Mouse (Mus musculus): ENCODE measurements around the gene Arhgap32.
A peak's percentile ranks its signal among the peaks of the same experiment; 100 is the strongest.
"Not testable (repeated sequence)": the region's sequence is repeated elsewhere in the genome, so short reads cannot be mapped to it uniquely, and the experiment has no call there.

Gene Arhgap32

GRCm38 (mm10) chr9:32137697-32138426 lies 21.9 kb downstream of the Arhgap32 start:
- DNase-seq (ENCODE audit: low spot score in 2 of 2) = no peak

DNA sequence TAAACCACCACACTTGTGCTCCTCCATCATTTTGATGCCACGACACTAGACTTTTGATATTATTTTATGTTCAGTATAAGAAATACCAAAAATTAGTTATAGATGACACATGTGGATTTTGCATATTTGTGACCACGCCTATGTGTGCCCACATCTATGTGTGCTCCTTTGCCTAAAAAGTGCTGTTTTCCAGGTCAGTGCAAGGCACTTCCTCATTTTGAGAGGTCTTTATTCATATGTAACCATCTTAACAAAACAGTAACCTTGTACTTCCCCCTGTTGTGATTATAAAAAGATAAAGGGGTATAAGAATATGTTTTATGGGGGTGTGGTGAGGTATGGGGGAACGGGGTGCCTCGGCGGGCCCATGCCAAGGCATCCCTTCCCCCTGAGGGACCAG lies 22.7 kb downstream of the Arhgap32 start:
- DNase-seq (ENCODE audit: low spot score in 2 of 2) = no peak

- DNase-seq (ENCODE audit: low spot score in 2 of 2) = no peak
Observed at GRCm38 (mm10) chr9:32139641-32140040, 23.7 kb downstream of the Arhgap32 start.

GRCm38 (mm10) chr9:32142834-32143233 lies 26.9 kb downstream of the Arhgap32 start:
- no peak for DNase-seq (ENCODE audit: low spot score in 2 of 2)

GRCm38 (mm10) chr9:32143451-32143850 lies 27.5 kb downstream of the Arhgap32 start:
- DNase-seq (ENCODE audit: low spot score in 2 of 2) = no peak

GRCm38 (mm10) chr9:32146257-32146996 lies 30.5 kb downstream of the Arhgap32 start:
- DNase-seq (ENCODE audit: low spot score in 2 of 2) = no peak

- DNase-seq (ENCODE audit: low spot score in 2 of 2) = no peak
Observed at GRCm38 (mm10) chr9:32149241-32149640, 33.3 kb downstream of the Arhgap32 start.

DNA sequence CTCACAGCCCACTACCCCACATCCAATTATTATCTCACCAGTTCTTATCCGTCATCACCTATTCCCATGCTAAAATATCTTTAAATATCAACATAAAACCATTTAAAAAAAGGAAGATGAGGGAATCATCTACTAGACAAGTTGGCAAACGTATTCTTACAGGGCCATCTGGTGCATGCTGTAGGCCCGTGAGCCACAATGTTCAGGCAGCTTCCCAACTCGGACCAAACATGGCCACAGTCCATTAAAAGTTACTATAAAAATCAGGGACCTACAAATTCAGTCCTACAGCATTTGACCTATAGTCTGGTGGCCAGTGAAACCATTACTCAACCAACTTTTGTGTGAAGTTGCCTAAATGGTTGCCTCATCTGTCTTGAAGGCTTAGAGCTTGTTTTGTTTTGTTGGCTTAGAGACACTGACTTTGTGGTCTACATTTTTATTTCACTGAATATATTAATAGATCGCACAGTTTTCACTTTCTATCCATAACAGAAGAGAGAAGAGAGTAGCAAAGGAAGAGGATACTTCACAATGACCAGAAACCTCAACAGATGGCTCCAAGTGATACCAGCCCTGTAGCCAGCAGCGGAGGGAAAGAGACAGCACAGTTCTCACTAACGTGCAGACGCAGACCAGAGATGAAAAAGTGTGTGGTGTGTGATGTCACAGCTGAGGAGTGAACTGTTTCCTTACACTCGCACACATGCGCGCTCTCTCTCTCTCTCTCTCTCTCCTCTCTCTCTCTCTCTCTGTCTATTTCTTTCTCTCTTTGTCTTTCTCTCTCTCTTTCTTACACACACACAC lies 34.1 kb downstream of the Arhgap32 start:
- DNase-seq (ENCODE audit: low spot score in 2 of 2) = no peak

GRCm38 (mm10) chr9:32154727-32155371 lies 38.9 kb downstream of the Arhgap32 start:
- no peak for DNase-seq (ENCODE audit: low spot score in 2 of 2)

DNA sequence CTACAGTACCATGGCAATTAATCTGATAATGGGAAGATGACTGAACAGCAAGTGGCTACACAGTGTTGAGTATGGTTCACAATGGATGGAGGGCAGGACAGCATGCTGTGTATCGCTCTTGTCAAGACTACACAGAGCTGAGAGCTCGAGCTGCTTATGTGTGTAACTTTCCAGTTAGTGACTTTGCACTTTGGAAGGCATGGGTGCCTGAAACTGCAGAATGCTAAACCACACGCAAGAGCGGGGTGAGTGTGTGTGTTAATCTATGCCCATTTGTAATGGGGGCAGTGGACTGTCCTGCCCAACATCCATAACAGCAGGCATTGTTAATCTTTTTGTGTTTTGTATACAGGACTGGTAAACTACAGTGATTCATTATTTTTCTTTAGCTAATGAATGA lies 40.8 kb downstream of the Arhgap32 start:
- no peak for DNase-seq (ENCODE audit: low spot score in 2 of 2)

GRCm38 (mm10) chr9:32157201-32157600 lies 41.3 kb downstream of the Arhgap32 start:
- DNase-seq (ENCODE audit: low spot score in 2 of 2) = no peak

- DNase-seq (ENCODE audit: low spot score in 2 of 2) = peak; percentile 57 to 85
Observed at GRCm38 (mm10) chr9:32158837-32159543, 43.1 kb downstream of the Arhgap32 start.

DNA sequence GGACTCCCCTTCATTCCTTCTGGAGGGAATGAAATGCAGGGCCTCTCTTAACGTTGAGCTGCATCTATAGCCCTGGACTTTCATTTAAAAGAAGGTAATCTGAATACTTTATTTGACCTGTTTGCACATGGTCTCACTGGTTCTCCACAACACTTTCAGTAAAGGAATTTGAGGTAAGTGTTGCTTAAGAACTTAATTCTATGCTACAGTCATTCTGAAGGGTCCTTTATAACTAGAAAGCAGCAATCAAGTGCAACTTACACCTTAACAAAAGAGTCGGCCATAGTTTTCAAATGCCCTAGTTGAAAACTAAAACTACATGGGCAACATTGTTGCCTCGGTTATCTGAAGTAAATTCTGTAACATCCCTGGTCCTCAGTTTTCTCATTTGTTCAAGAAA lies 43.8 kb downstream of the Arhgap32 start:
- no peak for DNase-seq (ENCODE audit: low spot score in 2 of 2)

DNA sequence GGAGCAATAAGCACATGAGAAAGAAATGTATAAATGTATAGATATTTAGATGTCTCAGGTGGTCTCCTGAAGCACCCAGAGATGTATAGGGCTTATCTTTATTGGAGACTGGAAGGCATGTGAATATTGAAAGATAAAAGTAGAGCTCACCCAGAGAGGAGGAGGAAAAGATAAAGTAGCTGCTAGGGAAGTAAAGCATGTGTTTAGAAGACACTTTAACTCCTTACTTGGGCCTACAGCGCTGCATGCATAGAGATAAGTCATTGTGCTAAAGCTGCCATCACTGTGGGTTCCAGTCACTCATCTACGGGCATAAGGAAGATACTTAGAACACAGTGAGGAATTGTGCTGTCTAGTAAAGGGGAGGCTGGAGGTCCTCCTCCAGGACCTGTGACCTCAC lies 46.9 kb downstream of the Arhgap32 start:
- DNase-seq (ENCODE audit: low spot score in 2 of 2) = no peak

GRCm38 (mm10) chr9:32163820-32164219 lies 47.9 kb downstream of the Arhgap32 start:
- DNase-seq (ENCODE audit: low spot score in 2 of 2) = not testable (repeated sequence)

DNA sequence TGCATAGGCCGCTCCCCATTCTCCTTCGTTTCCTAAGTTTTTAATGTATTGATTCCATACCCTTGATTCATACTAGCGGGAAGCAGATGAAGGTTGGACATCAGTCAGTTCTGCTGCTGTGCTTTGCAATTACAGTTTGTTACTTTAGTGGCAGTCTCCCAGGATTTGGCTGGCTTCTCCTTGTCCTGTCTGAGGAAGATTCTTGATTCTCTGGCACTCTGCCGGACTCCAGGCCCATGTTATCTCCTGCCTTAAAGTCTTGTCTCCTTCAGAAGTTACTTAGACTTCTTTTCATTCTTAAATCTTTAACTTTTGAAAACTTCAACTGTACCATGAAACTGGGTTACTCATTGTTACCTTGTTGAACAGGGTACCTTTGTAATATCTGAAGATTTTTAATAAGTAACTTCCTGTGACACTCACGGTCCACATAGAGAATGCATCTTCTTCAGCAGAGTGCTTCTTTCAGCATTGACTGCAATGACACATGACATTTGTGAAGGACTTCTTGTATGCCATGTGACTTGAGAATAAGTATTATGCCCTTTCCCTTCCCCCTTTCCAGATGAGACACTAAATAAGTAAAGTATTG lies 52.7 kb downstream of the Arhgap32 start:
- DNase-seq (ENCODE audit: low spot score in 2 of 2) = no peak

- no peak for DNase-seq (ENCODE audit: low spot score in 2 of 2)
Observed at GRCm38 (mm10) chr9:32170713-32171112, 54.8 kb downstream of the Arhgap32 start.

DNA sequence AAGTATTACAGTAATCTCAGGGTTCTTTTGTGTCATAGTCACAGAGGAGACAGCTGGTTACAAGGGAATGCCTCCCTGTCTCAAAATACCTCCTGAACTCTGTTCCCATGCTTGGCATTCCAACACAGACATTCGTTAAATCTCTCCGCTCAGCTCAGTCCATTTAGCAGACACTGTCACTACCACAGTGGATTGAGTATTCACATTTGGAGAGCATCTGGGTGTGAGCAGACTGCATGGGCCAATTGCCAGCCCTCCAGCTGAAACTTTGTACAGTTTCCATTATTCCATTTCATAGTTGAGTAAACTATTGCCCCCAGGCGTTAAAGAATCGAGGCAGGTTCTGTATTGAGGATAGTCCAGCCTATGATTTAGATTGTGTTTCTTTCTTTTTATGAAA lies 60.7 kb downstream of the Arhgap32 start:
- no peak for DNase-seq (ENCODE audit: low spot score in 2 of 2)

GRCm38 (mm10) chr9:32181170-32181569 lies 65.2 kb downstream of the Arhgap32 start:
- DNase-seq (ENCODE audit: low spot score in 2 of 2) = no peak

- DNase-seq (ENCODE audit: low spot score in 2 of 2) = no peak
Observed at GRCm38 (mm10) chr9:32186489-32186888, 70.6 kb downstream of the Arhgap32 start.
